Mouse (Mus musculus): ENCODE measurements around the gene Adgrg3.

Gene Adgrg3

DNA sequence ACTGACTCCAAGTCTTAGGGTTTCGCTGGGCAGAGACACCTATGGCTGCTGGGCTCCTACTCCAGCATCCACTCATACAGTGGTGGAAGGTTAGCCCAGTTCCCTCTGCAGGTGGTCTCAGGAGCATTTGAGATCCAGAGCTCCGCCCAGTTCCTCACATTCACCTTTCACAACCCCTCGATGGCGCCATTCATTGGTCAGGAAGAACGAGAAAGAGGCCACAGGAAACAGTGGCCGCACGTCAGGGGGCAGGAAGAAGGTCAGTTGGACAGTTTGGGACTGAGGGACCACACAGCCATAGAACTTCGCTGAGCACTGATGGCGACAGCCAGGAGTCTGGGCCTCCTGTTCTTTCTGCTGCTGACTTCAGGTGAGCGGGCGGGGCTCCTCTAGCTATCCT, at the start of gene Adgrg3:
Gene Adgrg3 (plus strand): TSS at position 242 of the 400 bp plus-strand sequence.
- DNase-seq (ENCODE audit: low spot score in 2 of 2) = no peak

DNA sequence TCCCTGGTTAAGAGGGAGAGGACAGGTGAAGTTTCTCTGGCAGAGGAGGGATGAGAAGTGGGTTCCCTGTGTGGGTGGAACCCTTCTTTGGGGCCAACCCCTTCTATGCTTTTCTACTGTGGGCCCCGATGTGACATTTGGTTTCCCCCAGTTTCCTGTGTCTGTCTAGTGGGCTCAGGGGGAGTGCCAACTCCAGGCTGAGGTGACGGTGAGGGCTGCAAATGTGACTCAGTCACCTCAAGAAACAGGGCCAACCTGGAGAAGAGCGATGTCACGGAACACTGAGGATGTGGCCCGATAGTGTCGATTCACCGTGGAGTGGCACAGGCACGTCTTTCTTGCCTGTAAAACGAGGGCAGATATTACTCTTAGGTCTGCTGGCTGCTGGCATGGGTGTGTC, 44.2 kb upstream of the Adgrg3 start:
- no peak for DNase-seq (ENCODE audit: low spot score in 2 of 2)

DNA sequence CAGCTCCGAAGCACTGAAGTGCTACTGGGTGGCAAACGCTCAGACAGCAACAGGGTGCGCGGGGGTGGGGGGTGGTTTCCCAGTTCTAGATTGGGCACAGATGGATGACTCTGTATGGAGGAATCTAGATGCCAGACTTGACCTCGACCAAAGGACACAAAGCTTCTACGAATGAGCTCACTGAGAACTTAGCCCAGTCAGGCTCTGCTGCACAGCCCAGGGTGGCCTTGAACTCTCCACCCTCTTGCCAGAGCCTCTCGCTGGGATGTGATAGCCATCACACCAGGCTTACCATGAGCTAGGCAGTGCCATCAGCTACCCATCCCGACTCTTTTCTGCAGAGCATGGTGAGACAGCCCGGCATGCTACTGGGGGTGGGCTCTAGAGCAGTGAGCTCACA, 43.7 kb upstream of the Adgrg3 start:
- no peak for DNase-seq (ENCODE audit: low spot score in 2 of 2)

DNA sequence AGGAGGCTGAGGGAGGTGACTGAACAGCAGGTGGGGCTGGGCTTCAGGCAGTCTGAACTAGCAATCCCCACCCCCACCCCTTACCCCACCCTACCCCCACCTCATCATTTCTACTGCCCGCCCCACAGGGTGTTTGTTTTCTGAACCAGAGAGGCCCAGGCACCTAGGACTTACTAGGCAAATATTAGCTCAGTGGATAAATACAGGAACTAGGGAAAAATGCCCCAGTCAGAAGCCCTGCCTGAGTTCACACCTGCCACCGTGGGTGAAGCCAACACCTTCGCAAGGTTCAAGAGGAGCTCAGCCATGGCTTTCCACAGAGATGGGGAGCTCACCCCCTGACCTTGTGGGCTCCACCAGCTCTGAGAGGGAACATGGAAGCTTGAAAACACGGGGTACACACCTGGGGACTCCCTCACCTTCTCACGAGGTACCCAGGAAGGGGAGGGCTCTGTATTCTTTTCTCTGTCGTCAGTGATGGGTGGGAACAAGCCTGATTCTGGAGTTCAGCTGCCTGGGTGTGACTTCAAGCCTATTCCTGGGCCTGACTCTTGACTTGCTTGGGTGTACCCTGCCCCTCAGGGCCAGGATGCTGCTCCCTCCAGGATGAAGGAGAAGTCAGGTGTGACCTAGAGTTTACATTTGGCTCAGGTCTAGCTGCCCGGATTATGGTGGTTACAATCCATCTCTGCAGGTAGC, 42.9 kb upstream of the Adgrg3 start, which contains the start of gene Adgrg1:
Gene Adgrg1 (plus strand): TSS at position 285 of the 699 bp plus-strand sequence.
- no peak for DNase-seq (ENCODE audit: low spot score in 2 of 2)

DNA sequence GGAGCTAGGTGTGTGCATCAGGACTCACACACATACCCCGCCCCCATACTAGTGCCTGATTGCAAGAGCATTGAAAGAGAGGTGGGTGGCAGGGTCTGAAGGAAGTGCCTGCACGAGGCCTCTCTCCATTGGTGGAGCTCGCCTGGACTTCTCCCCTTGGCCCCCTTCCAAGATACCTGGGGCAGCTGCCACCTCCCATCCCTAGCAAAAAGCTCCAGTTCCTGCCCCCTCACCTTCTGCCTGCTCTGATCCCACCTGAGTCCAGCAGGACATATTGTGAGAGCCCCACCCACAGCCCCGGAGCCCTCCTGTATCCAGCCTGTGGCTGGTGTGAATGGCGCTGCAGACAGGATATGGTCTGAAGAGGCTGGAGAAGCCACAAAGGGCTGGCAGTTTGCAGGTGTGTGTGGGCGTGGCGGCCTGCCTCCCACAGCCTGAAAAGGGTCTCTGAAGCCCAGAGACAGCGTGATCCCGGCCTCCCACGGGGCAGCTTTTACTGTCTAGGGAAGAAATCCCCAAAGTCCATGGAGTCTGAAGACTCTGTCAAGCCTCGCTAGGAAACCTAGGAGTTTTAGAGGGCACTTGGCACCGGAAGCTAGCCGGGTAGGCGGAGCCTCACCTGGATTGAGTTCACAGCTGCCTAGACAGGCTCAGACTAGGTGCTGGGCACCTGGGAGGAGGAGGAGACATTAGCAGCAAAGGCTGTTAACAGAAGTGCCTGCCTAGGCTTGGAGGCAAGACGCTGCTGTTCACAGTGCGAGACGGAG, 40.7 kb upstream of the Adgrg3 start:
- DNase-seq (ENCODE audit: low spot score in 2 of 2) = no peak

DNA sequence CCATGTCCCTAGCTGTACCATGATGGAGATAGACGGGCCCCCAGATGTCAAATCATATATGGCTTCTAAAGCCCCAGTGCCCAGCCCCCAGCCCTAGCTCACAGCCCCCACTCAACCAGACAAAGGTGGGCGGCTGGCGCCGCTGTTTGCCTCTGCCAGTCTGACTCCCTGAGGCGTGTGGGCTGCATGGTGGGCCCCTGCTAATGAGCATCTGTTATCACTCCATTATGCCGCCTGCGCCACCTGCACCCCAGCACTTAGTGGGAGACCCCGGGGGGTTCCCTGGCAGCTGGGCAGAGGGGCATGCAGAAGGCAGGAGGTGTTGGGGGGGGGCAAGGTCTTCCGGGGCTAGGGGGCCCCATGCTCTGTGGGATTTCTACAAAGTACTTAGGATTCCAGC, 39.4 kb upstream of the Adgrg3 start:
- no peak for DNase-seq (ENCODE audit: low spot score in 2 of 2)

DNA sequence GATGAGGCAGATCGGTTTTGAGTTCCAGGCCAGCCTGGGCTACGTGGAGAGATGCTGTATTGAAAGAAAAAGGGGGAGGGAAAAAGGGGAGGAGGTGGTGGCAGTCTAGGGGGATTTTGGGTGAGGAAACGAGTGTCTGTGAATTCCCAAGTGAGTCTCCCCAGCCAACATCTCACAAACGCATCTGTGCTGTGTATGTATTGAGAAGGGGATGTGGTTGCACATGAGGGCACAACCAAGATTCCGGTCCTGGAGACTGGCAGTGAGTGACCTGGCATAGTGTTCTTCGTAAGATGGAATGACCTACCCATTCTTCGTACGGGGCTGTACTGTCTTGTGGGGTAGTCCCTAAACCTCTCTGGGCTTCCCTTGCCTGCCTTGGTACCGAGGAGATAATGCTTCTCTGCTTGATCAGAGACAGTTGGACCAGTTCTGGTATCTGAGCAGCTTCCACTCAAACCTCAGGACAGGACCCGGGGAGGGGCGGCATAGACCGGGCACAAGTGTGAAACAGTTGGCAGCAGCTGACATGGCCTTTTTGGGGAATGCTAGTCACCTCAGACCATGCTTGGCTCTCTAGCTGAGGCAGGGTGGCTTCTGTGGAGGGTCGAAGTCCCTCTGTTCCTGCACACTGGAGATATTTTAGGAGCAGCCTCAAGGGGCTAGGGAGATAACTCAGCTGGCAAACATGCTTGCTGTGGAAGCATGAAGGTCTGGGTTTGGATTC, 38.7 kb upstream of the Adgrg3 start:
- DNase-seq (ENCODE audit: low spot score in 2 of 2) = no peak

DNA sequence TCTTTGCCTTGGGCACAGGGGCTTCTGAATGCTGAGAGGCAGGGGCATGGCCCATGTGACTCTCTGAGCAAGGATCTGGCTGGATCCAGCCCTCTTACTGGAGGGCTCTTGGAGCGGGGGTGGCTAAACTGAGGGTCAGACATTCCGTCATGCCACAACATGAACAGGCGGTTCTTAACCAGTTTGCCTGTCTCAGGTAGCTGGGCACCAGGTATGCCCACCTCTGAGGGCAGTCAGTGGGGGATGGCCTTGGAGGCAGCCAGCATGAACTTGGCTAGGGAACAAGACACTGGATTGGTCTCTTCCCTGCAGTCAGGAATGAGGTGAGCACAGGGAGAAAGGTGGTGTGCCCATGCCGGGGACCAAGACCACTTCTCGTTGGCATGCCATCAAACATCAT, 37.3 kb upstream of the Adgrg3 start:
- DNase-seq (ENCODE audit: low spot score in 2 of 2) = no peak

DNA sequence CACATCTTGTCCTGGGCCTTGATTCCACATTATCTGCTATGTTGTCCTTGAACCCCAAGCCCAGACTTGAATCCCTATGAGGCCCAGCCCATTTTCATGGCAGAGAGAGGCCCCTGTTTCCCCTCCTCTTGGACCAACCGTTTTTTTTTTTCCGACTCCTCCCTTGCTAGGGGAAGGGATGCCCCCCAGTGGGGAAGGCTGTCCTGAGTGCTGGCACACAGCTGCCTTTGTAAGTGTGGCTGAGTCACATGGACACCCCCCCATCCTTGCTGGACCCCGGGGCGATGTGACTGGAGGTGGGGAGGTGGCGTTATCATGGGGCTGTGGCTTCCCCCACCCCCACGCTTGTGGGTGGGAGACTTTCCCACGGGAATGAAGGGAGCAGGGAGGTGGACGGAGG, 36.5 kb upstream of the Adgrg3 start:
- no peak for DNase-seq (ENCODE audit: low spot score in 2 of 2)

DNA sequence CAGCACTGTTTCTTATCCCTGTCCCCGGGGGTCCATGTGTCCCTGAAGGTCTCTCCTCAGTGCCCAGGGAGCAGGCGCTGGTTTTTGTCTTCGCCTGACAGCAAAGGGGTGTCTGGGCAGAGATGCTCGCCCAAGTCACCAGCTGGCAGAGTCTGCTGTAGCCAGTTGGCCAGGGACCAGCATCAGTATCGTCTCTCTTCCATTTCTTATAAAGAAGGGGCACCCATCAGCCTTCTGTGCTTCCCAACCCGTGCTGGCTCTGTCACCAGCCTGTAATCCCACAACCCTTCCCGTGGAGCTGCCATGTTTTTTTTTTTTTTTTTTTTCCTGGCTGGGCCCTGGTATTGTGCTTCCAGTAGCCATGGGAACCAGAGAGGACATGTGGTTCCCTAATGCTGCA, 35.6 kb upstream of the Adgrg3 start:
- DNase-seq (ENCODE audit: low spot score in 2 of 2) = no peak

DNA sequence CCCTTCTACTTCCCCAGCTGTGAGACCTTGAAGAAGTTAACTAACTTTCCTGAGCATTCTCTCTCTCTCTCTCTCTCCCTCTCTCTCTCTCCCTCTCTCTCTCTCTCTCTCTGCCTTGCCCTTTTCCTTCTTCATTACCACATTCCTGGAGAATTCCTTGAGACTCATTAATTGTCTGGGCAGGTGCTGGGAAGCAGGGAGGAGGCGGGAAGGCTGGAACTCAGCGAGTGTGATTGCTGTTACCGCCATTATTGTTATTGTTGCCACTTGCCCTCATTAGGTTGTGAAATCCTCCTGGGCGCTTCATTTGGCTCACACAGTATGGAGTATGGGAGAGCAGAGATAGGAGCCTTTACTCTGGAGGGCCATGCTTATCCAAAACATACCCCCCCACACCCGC, 34.3 kb upstream of the Adgrg3 start:
- no peak for DNase-seq (ENCODE audit: low spot score in 2 of 2)

DNA sequence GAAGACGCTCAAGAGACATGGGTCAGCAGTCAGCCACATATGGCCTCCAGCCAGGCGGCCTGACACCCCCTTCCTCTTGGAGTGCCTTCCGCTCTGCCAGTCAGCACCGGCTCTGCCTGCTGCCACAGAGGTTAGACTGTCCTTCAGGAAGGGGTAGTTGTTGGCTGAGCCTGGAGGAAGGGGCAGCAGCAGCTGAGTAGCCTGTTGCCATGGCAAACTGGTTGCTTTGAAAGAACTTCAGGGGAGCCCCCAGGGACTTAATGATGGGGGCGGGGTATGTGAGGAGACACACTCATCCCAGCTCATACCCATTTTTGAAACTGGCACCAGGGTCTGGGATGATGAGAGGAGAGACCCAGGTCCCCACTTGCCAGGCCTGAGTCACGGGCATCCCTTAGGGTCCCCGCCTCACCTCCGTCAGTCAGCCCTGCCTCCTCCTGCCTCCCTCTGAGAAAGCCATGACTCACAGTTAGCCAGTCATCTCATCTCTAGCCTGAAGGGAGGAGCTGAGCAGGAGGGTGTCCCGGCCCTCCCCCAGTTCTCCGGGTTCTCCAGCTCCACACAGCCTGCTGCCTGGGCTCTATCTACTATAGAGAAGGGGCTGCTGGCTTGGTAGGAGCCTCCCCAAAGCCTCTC, 33.5 kb upstream of the Adgrg3 start:
- peak; percentile 68 for DNase-seq (ENCODE audit: low spot score in 2 of 2)

DNA sequence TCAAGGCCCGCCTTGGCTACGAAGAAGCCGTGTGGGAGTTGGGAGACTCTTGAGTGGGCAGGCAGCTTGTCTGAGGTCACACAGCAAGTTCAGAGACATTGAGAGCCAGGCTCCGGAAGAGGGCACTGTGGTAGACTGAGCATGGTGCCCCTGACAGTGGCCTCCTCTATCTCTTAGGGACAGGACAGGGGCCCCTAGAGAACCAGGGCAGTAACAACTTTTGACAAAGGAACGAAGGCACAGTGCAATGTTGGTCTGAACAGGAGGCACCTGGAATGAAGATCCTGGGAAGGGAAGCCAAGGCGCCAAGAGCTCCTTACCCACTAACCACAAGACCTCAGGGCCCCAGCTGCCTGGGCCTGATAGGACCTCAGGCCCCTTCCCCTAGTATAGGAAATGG, 32.5 kb upstream of the Adgrg3 start:
- DNase-seq (ENCODE audit: low spot score in 2 of 2) = no peak

DNA sequence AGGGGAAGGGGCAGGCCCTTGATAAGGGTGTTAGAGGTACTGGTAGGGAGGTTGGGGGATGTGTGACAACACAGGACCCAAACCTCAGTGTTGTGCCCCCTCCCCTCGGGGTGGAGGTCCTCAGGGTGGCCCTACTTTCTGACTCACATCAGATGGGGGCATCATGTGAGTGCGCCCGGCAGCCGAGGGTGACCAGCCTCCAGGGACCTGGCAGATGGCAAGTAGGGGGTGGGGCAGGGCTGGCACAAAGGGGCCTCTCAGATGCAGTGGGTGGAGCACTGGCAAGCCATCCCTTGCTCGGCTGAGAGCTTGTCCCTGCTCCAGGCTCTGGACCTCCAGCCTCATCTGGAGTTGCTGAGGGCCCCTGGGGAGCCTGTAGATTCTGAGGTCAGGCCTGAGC, 30.8 kb upstream of the Adgrg3 start:
- DNase-seq (ENCODE audit: low spot score in 2 of 2) = peak in 1 of 2 experiments; percentile 40

DNA sequence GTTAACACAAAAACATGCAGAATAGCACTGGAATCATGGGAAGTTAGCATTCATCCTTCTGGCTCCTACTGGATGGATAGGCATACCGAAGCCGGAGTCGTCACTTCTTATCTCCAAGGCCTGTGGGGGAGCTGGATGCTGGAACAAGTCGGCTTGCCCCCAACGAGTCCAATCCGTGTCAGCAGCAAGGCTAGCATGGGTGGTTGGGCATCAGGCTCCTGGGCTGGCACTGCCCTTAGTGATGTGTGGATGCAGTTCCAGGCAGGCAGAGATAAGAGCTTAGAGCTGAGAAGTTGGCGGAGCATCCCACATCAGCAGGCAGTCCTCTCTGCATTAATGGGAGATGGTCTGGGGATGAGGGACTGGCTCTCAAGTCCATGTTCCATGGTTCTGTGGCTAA, 29.9 kb upstream of the Adgrg3 start:
- no peak for DNase-seq (ENCODE audit: low spot score in 2 of 2)

DNA sequence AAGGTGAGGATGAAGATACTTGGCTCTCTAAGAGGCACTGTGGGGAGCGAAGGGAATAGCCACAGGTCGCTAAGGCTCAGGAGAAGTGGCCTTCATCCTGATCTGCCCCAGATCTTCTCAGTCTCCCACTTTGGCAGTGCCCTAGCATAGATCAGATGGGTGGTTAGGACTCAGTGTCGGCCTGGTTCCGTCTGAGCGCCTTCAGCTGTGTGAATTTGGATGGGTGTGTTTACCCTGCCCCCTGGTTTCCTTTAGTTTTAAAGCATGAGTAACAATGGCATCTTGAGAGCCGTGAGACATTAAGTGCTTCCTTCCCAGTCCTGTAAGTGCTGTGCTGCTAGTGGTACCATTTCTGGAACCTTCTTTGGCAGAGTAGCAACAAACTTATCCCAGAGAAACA, 28.9 kb upstream of the Adgrg3 start:
- no peak for DNase-seq (ENCODE audit: low spot score in 2 of 2)

DNA sequence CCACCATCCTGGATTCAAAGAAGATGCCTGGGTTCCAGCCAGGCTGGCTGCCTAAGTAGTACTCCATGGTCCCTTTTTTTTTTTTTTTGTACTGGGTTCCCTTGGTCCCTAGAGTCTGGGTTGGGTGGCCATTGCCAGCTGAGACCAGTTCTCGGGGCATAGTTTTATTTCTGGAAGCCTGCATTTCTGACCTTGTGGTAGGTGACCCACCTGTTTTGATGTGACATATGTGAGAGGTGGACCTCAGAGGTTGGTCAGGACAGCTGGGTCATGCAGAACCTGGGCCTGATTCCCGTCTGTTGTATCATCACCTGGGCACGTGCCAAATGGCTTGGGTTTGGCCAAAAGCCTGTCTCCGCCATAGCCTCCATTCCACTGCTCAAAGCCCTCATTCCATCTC, 27.8 kb upstream of the Adgrg3 start:
- DNase-seq (ENCODE audit: low spot score in 2 of 2) = no peak

DNA sequence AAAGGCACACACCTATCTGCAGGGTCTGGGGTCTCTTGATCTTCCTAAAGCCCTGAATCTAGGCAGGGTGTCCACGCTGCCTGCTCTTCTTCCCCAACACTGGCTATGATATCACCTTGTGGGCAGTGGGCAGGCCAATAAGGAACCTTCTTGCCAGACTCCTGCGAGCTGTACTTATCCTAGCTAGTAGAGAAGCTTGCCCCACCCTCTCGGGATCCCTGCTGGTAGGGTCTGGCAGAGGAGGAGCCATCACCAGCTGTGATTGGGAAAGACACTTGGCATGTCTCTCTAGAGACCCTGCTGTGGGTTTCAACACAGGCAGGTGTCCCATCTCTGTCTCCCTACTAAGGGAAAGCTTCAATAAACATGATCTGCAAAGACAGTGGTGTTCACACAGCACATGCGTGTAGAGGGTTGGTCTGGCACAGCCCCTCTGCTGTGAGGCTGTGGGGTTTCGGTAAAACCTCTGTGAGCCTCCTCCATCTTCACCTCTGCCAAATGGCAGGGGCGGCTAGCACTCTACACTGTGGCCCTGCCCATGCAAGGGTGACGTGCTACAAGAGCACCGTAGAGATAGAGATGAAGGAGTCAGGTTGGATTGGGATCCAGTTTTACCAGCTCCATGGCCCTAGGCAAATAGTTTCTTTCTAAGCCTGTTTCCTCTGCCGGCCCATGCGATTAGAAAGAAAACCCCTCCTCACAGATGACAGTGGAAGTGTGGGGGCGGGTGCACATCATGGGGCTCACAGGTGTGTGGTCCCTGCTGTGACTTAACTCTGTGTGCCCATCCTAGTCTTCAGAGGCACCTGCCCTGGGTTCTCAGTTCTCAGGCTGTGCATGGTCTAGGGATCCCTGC, 26.7 kb upstream of the Adgrg3 start:
- no peak for DNase-seq (ENCODE audit: low spot score in 2 of 2)

DNA sequence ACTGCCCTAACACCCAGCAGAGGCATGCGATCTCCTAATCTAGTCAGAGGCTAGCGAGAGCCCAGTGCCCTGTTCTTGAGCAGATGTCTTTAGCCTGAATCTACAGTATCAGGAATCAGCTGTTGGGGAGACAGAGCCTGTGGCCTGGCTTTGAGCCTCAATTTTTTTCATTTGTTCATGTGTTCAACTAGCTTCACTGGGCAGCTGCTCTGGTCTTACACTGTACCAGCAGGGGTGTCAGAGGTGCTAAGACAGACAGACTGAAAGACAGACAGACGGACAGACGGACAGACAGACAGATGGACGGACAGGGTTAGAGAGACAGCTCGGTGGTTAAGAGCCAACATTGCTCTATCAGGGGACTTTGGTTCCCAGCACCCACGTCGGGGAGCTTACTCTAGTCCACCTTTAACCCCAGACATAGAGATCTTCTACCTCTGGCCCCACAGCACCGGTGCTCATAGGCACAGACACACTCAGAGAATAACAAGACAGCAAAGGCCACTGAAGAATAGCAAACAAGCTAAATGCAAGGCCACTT, 26.0 kb upstream of the Adgrg3 start:
- DNase-seq (ENCODE audit: low spot score in 2 of 2) = no peak

DNA sequence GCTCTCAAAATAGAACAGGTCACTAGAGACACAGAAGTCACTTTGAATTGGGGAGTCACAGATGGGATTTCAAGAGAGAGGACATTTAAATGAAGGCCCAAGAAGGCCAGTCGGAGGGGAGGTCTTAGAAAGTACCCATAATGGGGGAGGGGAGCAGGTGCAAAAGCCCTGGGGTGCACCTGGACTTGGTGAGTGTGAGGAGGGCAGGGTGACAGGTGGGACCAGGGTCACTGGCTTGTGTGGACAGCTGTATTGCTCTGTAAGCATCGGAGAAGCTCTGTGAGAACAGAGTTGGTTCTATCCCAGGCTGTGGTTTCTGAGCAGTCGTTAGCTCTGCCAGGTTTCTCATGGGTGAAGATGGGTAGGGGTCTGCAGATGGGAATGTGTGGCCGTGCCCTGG, 25.5 kb upstream of the Adgrg3 start:
- no peak for DNase-seq (ENCODE audit: low spot score in 2 of 2)

DNA sequence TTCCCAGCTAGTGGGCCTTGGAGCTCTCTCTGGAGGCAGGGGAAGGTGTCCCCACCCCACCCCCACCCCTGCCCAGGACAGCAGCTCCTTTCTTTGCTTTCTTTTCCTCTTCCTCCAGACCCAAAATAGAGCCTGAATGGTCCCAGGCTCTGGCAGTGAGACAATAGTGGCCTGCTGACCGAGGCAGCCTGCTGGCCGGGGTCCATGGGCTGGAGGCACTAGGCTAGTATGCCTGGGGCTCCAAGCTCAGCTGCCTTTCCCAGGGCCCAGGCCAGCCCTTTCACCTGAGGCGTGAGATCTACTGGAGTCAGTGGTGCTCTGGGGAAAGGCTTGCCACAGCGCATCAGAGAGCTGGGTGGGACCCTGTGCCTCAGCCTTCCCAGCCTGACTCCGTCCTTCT, 25.0 kb upstream of the Adgrg3 start:
- peak; percentile 49 to 66 for DNase-seq (ENCODE audit: low spot score in 2 of 2)
